Mouse (Mus musculus): ENCODE measurements around the gene Ankrd55. TPM values are rescaled to one million over a fixed set of nuclear protein-coding genes. Genes with fewer than 3 reads are reported as not detected.

Ankrd55 gene
- total and polyA plus RNA-seq, 3 experiments = not detected

- Histone ChIP-seq H3K36me3 (ENCODE audit: control insufficient read depth in 1 of 2, insufficient read depth in 2 of 2, low read length in 2 of 2) (peaks cover 0 to 2% of the 10 kb centered on the region in 2 experiments; a peak in 1 of 4 replicates), H3K27me3 (ENCODE audit: control insufficient read depth in 1 of 2, insufficient read depth in 2 of 2, low read length in 2 of 2) (no peaks in the 10 kb centered on the region; a peak in 2 of 4 replicates), H3K4me3 (ENCODE audit: control insufficient read depth in 1 of 2, insufficient read depth in 1 of 2, low read depth in 2 of 2, low read length in 2 of 2) (no peak overlapping the region), H3K27ac (ENCODE audit: control insufficient read depth, low read depth, low read length) (no peak overlapping the region), H3K79me2 (ENCODE audit: control insufficient read depth, insufficient read depth, low read length, poor library complexity) (no peaks in the 10 kb centered on the region), H3K4me1 (ENCODE audit: control insufficient read depth in 1 of 2, insufficient read depth in 2 of 2, low read length in 2 of 2) (0 out of 4 replicates have a peak, but pooled peaks cover 0 to 2% of the 10 kb centered on the region in 2 experiments), H3K9ac (ENCODE audit: control insufficient read depth, low read depth, low read length, poor library complexity, severe bottlenecking) (no peak overlapping the region), H3K9me3 (replicated peaks; ENCODE audit: insufficient read depth, low read length) (no peaks in the 10 kb centered on the region)
- no peak for TF ChIP-seq ZMIZ1 (IDR thresholded peaks at IDR 0.05; ENCODE audit: low read depth, low read length)
- TF ChIP-seq SMC3 (IDR thresholded peaks at IDR 0.05; ENCODE audit: low read depth, low read length) = no peak
- no peak for TF ChIP-seq TBP (IDR thresholded peaks at IDR 0.05; ENCODE audit: low read depth, low read length)
- no peak for TF ChIP-seq MAX (IDR thresholded peaks at IDR 0.05; ENCODE audit: low read length)
- no peak for TF ChIP-seq ZKSCAN1 (IDR thresholded peaks at IDR 0.05; ENCODE audit: low read depth, low read length)
- no peak for TF ChIP-seq ELF1 (IDR thresholded peaks at IDR 0.05; ENCODE audit: low read depth, low read length)
- TF ChIP-seq MAZ (IDR thresholded peaks at IDR 0.05; ENCODE audit: low read depth, low read length) = no peak
- DNase-seq (ENCODE audit: low read depth, low spot score) = peak; percentile 12
Measured at GRCm38 (mm10) chr13:112361575-112361974, 73.3 kb downstream of the Ankrd55 start.

GRCm38 (mm10) chr13:112363218-112363617, 75.0 kb downstream of the Ankrd55 start:
- no peak for TF ChIP-seq POLR2AphosphoS5 (IDR thresholded peaks at IDR 0.05; ENCODE audit: borderline replicate concordance, low read depth, low read length)
- no peak for TF ChIP-seq USF2 (IDR thresholded peaks at IDR 0.05; ENCODE audit: borderline replicate concordance in 1 of 2, insufficient read depth in 1 of 2, low read depth in 1 of 2, low read length in 2 of 2)
- TF ChIP-seq NRF1 (IDR thresholded peaks at IDR 0.05; ENCODE audit: insufficient read depth, low read depth, low read length, poor library complexity, severe bottlenecking) = no peak
- TF ChIP-seq POLR2A (IDR thresholded peaks at IDR 0.05; ENCODE audit: control insufficient read depth in 1 of 2, insufficient read depth in 1 of 2, low read depth in 1 of 2, low read length in 2 of 2, poor library complexity in 1 of 2) = no peak
- TF ChIP-seq CTCF (IDR thresholded peaks at IDR 0.05 in 2 of 3, conservative IDR thresholded peaks at IDR 0.05 in 1 of 3; ENCODE audit: control insufficient read depth in 1 of 3, insufficient read depth in 1 of 3, low read depth in 2 of 3, low read length in 3 of 3, poor library complexity in 1 of 3, severe bottlenecking in 1 of 3) = no peak
- no peak for TF ChIP-seq MYC (IDR thresholded peaks at IDR 0.05; ENCODE audit: low read depth, low read length)
- no peak for TF ChIP-seq CHD2 (IDR thresholded peaks at IDR 0.05; ENCODE audit: low read length)
- TF ChIP-seq TBP (IDR thresholded peaks at IDR 0.05; ENCODE audit: low read depth, low read length) = no peak
- no peak for DNase-seq (ENCODE audit: low read depth, low spot score)
- peaks cover 0 to 1% of the 10 kb centered on the region in 2 experiments; a peak in 1 of 4 replicates for H3K27me3 ChIP-seq (ENCODE audit: control insufficient read depth in 1 of 2, insufficient read depth in 2 of 2, low read length in 2 of 2)

GRCm38 (mm10) chr13:112363746-112364145, 75.5 kb downstream of the Ankrd55 start:
- Histone ChIP-seq H3K9me3 (replicated peaks; ENCODE audit: insufficient read depth, low read length) (no peaks in the 10 kb centered on the region), H3K27me3 (ENCODE audit: control insufficient read depth in 1 of 2, insufficient read depth in 2 of 2, low read length in 2 of 2) (peaks cover 0 to 1% of the 10 kb centered on the region in 2 experiments; a peak in 1 of 4 replicates), H3K4me1 (ENCODE audit: control insufficient read depth in 1 of 2, insufficient read depth in 2 of 2, low read length in 2 of 2) (0 out of 4 replicates have a peak, but pooled peaks cover 0 to 2% of the 10 kb centered on the region in 2 experiments), H3K79me2 (ENCODE audit: control insufficient read depth, insufficient read depth, low read length, poor library complexity) (no peaks in the 10 kb centered on the region), H3K36me3 (ENCODE audit: control insufficient read depth in 1 of 2, insufficient read depth in 2 of 2, low read length in 2 of 2) (peaks cover 0 to 2% of the 10 kb centered on the region in 2 experiments; a peak in 1 of 4 replicates), H3K27ac (ENCODE audit: control insufficient read depth, low read depth, low read length) (no peak overlapping the region), H3K4me3 (ENCODE audit: control insufficient read depth in 1 of 2, insufficient read depth in 1 of 2, low read depth in 2 of 2, low read length in 2 of 2) (no peak overlapping the region), H3K9ac (ENCODE audit: control insufficient read depth, low read depth, low read length, poor library complexity, severe bottlenecking) (no peak overlapping the region)
- TF ChIP-seq GABPA (IDR thresholded peaks at IDR 0.05; ENCODE audit: low read depth, low read length) (no peak), TAL1 (IDR thresholded peaks at IDR 0.05; ENCODE audit: low read length) (no peak), POLR2AphosphoS5 (IDR thresholded peaks at IDR 0.05; ENCODE audit: borderline replicate concordance, low read depth, low read length) (no peak), POLR2A (IDR thresholded peaks at IDR 0.05; ENCODE audit: control insufficient read depth in 1 of 2, insufficient read depth in 1 of 2, low read depth in 1 of 2, low read length in 2 of 2, poor library complexity in 1 of 2) (no peak), MAZ (IDR thresholded peaks at IDR 0.05; ENCODE audit: low read depth, low read length) (no peak), RAD21 (IDR thresholded peaks at IDR 0.05; ENCODE audit: low read depth, low read length) (no peak), MAX (IDR thresholded peaks at IDR 0.05; ENCODE audit: low read length) (no peak), JUND (IDR thresholded peaks at IDR 0.05; ENCODE audit: low read depth, low read length) (no peak), E2F4 (IDR thresholded peaks at IDR 0.05; ENCODE audit: borderline replicate concordance, low read depth, low read length) (no peak)
- DNase-seq (ENCODE audit: low read depth, low spot score) = no peak

More at GRCm38 (mm10) chr13:112363218-112363617, 75.0 kb downstream of the Ankrd55 start:
- Histone ChIP-seq H3K9ac (ENCODE audit: control insufficient read depth, low read depth, low read length, poor library complexity, severe bottlenecking) (no peak overlapping the region), H3K79me2 (ENCODE audit: control insufficient read depth, insufficient read depth, low read length, poor library complexity) (no peaks in the 10 kb centered on the region), H3K4me1 (ENCODE audit: control insufficient read depth in 1 of 2, insufficient read depth in 2 of 2, low read length in 2 of 2) (0 out of 4 replicates have a peak, but pooled peaks cover 0 to 2% of the 10 kb centered on the region in 2 experiments), H3K9me3 (replicated peaks; ENCODE audit: insufficient read depth, low read length) (no peaks in the 10 kb centered on the region), H3K4me3 (ENCODE audit: control insufficient read depth in 1 of 2, insufficient read depth in 1 of 2, low read depth in 2 of 2, low read length in 2 of 2) (no peak overlapping the region), H3K27ac (ENCODE audit: control insufficient read depth, low read depth, low read length) (no peak overlapping the region), H3K36me3 (ENCODE audit: control insufficient read depth in 1 of 2, insufficient read depth in 2 of 2, low read length in 2 of 2) (peaks cover 0 to 2% of the 10 kb centered on the region in 2 experiments; a peak in 1 of 4 replicates)
